Mouse (Mus musculus) cerebellum, postnatal 36 days (tissue): ENCODE results near the gene Anapc15.
A peak's percentile ranks its signal among the peaks of the same experiment; 100 is the strongest.
"Not testable (repeated sequence)": the region's sequence is repeated elsewhere in the genome, so short reads cannot be mapped to it uniquely, and the experiment has no call there.

Source experiments
- DNase-seq, 2 experiments: peaks; one replicate each; pipeline ENCODE4 v3.0.0; 2021 to 2022; ENCODE audit warnings: mixed read lengths in 2 of 2

Anapc15 gene

DNA sequence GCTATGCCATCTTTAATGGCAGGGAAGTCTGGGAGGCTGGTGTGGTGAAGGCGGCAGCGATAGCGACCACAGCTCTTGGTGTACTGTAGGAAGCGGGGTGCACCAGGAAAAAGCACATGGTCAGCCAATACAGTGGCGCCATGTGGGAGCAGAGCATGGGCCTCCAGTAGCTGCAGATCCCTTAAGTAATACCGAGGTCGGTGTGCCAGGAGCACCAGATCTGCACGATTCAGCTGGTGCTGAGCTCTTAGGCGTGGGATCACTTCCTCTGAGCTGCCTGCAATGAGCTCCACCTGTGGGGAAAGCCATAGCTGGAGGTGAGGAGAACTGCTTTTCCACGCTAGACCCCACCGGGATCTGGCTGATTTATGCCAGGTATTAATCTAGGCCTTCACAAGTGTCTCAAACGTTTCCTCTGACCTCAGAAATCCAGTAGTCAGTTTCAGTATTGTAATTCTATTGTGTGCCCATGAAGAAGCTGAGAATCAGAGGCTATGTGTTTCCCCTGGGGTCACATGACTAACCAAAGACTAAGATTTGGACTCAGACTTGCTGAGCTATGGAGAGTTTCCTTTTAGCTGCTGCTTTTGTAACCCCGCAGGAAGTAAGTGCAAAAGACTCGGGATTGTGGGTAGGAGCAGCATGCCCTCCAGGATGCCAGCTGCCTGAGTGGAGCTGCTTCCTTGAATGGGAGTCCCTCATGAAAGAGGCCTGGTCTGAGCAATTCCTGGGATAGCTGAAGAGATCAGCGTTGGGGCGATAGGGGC, 37.0 kb downstream of the Anapc15 start:
- DNase-seq: no peak

DNA sequence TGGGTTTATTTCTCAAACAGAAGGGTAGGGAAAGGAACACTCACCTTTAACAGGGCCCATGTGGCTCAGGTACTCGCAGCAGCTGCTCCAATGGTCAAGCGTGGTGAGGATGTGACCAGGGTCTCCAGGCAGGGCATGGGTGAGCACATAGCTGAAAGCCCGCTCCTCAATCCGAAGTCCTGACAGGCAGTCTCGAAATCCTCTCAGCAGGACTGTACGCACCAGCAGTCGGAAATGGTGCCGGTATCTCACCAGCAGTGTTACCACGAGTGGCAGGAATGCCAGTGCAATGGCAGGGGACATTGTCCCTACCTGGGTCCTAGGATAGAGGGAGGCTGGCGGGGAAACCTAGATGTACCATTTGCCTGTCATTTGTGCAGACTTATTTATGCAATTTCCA, 38.5 kb downstream of the Anapc15 start:
- DNase-seq: no peak

DNA sequence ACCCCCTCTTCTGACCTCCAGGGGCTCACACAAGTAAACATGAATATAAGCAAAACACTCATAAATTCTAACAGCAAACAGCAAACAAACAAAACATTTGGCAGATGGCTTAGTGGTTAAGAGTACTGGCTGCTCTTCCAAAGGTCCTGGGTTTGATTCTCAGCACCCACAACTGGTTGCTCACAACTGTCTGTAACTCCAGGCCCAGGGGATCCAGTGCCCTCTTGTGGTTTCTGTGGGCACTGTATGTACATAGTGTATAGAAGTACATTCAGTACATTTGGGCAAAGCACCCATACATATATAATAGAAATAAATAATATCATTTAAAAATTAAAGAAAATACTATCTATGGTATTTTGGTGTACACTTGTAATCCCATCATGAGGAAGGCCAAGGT, 39.3 kb downstream of the Anapc15 start:
- DNase-seq: no peak

DNA sequence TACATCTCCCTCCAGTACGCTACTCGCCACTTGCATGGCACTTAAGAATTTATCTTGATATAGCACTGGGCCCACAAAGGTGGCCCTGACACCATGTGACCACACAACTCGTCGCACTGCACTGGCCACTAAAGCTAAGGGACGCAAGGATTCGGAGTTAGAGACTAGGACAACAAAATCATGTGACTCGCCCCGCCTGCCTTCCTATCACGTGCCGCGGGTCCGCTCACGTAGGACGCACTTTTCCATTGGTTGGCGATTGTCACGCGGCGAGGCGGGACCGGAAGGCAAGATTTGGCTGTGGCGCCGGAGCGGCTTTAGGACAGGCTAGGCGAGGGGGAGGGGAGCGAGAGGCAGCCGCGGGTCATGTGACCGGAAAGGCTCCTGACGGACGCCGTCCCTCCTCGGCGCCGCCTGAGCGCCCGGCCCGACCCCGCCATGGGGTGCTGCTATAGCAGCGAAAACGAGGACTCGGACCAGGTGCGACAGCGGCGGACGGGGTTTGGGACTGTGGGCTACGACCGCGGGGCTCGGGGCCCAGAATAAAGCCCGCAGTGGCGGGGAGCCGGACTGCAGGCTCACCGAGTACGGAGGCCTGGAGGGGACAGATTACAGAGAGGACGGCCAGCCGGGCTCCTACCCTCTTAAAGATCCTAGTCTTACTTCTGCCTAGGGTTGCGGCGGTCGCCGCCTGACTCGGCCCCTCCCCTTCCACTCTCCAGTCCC, 42.2 kb downstream of the Anapc15 start, which contains the start of gene Lamtor1:
Lamtor1 (plus strand) TSS at position 344 of the 726 bp plus-strand sequence.
- peak; percentile 99 to 100 for DNase-seq

DNA sequence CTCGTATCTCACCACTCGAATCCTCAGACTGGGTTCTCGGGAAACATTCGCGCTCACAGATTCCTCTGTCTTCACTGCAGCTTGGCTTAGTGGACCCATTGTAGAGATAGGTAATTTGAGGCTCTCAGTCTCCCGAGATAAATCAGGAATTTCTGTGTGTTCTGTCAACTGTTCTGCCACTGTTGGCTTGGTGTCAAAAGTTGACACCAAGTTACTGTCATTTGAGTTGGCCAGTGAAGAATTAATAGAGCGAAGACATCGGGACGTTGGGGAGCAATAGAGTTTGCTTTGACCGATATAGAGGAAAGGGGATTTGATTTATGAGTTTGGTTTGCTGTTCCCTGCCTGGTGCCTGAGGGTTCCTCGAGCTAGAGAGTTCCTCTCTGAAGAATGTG, 42.8 kb downstream of the Anapc15 start, which contains the start of gene Tomt:
Tomt (minus strand) TSS at position 73 of the 395 bp plus-strand sequence.
- no peak for DNase-seq

DNA sequence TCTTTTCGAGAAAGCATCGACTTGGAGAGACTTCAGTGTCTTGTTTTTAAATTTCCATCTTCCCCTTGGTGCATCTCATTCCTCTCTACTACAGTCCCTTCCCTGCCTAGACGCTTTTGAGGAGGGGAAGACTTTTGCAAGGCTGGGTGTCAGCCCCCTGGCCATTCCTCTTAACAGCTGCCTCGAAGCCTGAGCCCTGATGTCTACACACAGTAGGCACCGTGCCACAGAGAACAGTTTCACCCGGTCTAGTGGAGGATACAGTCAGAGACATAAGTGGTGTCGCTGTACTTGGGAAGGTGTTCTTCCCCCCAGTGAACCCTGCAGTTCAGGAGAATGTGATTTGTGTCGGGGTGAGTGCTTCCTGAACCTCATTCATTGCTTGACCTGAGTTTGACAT, 43.2 kb downstream of the Anapc15 start:
- DNase-seq: no peak

DNA sequence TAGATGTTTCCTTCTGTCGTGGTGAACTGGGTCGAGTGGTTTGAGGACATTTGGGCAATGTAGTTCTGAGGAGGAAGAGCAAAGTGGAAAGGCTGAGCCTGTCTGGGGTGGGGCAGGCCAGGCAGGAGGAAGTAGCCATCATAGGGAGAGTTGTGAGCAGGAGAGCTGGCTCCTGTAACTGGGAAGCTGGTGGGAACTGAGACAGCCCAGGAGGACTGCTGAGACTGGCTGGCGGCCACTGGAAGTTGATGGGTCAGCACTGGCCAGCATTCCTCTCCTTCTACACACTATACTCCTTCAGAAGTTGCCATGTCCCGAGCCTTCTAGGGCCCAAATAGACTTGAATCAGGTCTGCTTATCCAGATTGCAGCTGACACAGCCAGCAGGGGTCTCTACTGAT, 44.9 kb downstream of the Anapc15 start:
- no peak for DNase-seq

DNA sequence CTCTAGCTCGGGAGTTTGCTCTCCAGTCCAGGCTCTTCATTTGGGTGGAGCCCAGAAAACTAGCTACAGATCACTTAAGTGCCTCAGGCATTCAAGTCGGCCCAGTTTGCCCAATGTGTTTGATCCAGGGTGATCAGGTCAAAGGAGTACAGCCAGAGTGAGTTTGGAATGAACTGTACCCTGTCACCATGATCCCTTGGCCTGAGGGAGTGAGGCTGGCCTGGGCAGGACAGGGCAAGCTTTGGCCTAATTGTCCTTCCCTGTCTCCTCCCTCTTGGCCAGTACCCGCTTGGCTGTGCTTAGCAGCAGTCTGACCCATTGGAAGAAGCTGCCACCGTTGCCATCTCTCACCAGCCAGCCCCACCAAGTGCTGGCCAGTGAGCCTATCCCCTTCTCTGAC, 46.6 kb downstream of the Anapc15 start:
- no peak for DNase-seq

DNA sequence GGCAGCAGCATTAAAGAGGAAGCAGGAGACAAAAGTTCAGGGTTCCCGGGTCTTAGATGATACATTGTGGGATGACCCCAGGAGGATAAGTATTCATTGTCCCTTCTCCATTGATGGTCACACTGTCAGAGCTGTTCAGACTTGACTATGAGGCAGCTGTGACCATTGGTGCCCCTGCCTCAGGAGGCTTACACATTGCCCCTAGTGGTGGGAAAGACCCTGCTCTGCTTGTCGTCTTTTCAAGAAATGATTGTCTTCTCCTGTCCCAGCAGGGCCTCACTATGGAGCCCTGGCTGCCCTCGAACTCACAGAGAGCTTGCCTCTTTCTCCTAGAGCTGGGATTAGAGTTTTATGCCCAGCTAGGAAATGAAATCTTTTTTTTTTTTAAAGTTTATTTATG, 48.5 kb downstream of the Anapc15 start:
- DNase-seq: no peak

DNA sequence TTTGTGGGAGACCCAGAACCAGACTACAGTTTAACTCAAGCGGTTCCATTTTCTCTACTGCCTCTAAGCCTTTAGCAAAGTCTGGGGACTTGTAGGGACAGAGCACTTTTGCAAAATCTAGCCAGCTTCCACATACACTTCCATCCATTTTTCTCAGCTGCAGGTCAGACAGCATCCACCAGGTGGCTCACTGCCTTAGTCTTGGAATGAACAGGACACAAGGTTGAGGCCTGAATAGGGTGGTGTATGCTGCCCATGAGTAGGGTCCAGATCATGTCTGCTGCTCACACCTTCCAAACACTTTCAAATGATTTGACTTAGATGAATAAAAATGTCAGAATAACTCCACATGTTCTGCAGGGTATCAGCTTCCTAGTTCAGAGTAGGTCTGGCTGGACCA, 54.6 kb downstream of the Anapc15 start:
- peak; percentile 71 to 80 for DNase-seq

DNA sequence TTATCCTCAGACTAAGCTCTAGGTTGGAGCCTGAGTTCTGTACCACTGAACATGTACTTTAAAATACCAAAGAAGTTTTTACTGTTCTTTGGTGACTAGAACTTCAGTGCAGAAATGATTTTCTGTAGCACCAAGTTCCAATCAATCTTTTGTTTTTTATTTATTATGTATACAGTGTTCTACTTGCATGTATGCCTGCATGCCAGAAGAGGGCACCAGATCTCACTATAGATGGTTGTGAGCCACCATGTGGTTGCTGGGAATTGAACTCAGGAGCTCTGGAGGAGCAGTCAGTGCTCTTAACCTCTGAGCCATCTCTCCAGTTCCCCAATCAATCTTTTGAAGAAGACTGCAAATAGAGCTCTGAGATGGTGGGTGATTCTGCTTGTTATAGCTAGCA, 62.4 kb downstream of the Anapc15 start:
- not testable (repeated sequence) for DNase-seq

DNA sequence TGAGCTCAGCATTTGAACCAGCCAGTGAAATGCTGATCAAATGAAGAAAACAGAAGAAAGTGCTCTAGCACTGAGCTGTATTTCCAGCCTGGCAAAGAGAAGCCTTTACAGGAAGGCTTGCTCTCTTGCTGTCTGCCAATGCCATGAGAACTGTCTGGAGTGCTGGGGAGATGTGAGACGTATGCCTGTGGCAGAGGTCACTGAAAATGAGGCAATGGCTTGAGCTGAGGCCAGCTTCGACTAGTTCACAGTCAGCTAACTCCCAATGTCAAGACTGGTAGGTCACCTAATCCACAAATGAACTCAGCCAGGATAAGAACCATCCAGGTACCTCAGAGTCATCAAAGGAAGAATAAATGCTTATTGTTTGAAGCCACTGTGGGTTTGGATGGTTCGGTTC, 64.6 kb downstream of the Anapc15 start:
- no peak for DNase-seq

DNA sequence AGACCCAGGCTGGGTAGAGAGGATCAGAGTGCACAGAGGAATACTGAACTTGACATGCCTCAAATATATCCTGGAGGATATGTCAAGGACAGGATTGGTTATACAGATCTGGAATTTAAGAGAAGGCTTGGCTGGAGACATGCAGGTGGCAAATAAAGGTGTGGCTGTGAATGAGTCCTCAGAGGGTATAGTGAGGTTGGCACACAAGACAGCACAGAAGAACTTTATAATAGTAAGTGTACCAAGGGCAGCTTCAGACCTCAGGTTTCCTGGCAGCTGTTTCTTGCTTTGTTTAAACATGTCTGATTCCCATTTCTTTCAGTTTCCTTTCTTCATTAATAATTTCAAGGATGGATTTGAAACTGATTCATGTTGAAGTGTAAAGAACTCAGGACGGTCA, 69.0 kb downstream of the Anapc15 start:
- DNase-seq: no peak

DNA sequence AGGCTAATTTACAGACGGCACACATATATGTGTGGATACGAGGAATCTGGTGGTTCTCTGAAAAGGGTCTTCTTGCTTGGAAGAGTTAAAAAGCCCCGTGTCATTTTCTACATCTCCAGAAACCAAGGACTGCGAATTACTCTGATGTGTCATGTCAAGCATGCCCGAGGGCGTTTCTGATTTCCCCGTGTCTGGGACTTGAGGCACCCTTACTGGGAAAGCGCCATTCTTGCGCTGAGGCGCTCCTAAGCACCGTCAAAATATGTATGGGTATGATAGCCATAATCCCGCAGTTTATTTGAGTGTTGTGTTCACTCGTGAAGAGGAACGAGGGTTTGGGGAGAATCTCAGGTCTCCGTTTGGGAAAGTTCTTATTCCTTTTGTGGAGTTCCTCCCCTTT, 69.8 kb downstream of the Anapc15 start:
- no peak for DNase-seq

DNA sequence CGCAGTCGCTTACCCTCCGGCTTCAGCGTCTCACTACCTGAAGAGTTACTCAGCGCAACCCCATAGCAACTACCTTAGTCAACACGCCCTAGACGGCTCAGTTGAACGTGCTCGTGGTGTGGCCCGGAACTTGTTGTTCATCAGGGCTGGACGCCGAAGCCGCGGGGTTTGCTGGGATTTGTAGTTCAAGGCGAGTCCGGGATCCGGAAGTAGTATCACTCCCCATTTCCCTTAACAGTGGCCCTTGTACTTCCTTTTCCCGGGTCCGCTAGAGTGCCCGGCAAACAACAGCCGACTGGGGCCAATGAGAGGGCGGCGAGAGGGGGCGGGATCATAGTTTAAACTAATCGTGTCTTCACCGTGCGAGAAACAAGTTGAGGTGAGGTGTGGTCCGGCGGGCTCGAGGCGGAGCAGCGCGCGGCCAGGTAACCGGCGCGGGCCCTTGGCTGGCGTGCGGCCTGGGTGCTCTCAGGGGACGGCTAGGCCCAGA, 70.3 kb downstream of the Anapc15 start, which contains the start of the genes Lrrc51 and Numa1:
Lrrc51 (minus strand) TSS at position 145 of the 490 bp plus-strand sequence.
Numa1 (plus strand) TSS at position 361 of the 490 bp plus-strand sequence.
- DNase-seq: peak; percentile 95 to 97

DNA sequence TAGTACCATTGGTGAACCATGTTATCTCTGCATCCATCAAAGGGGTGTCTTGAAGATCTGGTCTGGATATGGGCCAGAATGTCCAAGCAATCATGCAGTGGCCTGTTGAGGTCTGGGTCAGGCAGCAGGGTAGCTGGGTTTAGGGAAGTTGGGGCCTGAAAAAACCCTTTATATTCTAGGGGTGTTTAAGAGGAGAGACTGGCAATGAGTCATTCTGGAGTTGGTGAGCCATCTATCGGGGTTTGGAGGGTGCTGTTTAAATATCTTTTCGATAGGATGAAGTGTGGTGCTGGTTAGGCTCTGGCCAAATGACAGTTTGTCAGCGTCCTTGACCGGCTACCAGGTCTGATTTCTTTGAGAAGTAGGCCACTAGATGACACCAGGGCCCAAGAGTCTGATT, 72.4 kb downstream of the Anapc15 start:
- DNase-seq: no peak

DNA sequence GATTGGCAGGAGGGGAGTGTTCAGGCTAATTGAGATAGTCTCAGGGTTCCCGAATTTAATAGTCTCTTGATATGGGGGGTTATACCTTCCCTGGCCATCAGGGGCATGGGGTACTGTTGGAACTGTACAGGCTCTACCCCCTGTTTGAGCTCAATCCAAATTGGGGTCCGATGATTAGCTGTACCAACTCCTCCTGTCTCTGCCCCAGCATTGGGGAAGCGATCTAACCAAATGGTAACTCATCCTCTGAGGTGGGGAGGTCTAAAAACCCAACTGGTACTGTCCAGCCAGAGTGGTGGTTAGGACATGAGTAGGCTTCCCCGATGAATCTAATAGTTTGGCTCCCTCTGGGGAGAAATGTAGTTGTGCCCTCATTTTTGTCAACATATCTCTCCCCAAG, 73.5 kb downstream of the Anapc15 start:
- no peak for DNase-seq

DNA sequence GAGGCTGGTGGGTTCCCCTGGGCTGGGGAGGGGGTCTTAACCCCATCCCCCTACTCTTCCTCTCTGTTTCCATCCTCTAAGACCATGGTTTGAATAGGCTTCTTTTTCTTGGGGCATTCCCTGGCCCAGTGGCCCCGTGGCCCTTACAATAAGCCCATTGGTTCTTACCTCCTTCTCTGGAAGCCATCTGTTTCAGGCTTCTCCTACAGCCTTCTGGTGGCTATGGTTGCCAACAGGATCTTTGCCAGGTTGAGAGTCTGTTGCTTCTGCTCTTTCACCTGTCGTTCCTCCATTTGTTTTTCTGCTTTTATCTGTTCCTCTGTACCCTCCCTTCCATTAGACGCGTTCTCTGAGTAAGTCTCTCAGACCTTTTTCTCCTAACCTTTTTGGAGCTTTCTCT, 74.1 kb downstream of the Anapc15 start:
- peak; percentile 86 to 91 for DNase-seq

DNA sequence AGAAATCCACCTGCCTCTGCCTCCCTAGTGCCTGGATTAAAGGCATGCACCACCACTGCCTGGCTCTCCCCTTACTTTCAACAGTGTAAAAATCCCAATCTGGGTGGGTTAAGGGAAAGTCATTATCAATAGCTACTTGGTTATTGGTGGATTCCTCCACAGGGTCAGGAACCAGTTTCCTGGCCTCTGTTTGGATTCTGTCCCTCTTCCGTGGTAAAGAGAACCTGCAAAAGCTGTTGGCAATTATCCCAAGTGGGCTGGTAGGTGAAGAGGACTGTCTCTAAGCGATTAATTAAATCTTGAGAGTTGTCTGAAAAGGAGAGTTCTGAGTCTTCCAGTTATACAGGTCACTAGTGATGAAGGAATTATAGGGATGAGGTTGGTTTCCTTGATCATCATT, 74.8 kb downstream of the Anapc15 start:
- peak in 1 of 2 experiments; percentile 39 for DNase-seq

DNA sequence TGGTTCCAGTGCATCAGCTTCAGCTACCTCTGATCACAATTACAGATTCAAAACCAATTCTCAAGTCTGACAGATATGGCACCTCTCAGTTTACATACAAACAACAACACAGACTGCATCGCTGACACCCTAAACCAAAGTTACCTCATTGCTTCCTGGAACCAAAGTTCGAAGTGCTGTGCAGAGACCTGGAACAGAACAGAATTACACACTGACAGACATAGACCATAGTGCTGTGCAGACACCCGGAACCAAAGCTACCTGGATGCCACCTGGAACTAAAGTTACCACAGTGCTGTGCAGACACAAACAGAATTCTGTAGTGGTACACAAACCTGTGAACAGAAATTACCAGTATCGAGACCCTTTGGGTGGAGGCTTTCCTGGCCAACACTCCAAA, 76.2 kb downstream of the Anapc15 start:
- no peak for DNase-seq

DNA sequence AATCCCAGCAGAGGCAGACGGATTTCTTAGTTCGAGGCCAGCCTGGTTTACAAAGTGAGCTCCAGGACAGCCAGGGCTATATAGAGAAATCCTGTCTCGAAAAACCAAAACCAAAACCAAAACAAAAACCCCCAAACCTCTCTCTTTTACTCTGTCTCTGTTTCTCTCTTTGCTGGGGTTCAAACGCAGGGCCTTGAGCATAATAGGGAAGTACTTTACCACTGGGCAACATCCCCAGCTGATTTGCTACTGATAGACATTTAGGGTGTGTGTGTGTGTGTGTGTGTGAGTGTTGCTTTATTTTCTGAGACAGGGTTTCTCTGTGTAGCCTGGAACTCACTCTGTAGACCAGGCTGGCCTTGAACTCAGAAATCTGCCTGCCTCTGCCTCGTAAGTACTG, 85.5 kb downstream of the Anapc15 start:
- not testable (repeated sequence) for DNase-seq
